Mouse (Mus musculus) right cerebral cortex, adult 18-20 months (tissue): Measurements from ENCODE around the gene Gsap.
A peak's percentile ranks its signal among the peaks of the same experiment; 100 is the strongest.
"Not testable (repeated sequence)": the region's sequence is repeated elsewhere in the genome, so short reads cannot be mapped to it uniquely, and the experiment has no call there.

Experiments
- DNase-seq: peaks from one replicate; pipeline ENCODE4 v3.0.0; 2022; ENCODE audit warnings: mixed read lengths

Gene Gsap

DNA sequence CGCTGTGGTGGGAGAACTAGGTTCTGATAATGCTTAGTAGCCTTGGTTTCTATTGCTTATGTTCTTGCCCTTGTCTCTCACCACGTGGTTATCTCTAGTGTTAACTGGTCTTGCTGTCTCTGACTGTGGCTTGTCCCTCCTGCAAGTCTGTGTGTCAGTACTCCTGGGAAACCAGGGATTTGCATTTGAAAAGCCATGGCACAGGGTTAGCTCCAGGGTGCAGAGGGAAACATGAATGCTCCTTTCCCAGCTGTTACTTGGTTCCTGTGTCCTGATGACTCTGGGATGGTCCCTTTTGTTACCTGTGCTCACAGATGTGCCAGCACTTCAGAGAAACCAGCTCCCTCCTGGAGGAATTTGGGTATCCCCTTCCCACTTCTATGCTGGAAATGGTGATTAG lies 3.0 kb upstream of the Gsap start:
- DNase-seq = not testable (repeated sequence)

DNA sequence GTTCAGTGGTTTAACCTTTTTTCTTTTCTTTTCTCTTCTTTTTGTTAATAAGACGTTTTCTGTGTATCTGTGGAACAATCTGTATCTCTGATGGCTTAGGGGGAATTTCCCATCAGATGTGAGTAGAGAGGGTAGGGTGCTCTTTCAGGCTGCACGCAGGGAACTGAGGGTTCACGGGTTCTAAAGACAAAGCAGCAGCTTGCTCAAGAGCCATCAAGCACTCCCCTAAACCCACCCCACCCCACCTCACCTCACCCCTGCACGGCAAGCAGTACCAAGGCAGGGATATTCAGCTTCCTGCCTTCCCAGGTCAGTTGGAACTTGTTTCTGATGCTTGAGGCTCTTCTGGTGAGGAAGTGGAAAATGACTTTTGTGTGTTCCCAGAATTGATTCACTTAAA lies 766 bp downstream of the Gsap start:
- no peak for DNase-seq

DNA sequence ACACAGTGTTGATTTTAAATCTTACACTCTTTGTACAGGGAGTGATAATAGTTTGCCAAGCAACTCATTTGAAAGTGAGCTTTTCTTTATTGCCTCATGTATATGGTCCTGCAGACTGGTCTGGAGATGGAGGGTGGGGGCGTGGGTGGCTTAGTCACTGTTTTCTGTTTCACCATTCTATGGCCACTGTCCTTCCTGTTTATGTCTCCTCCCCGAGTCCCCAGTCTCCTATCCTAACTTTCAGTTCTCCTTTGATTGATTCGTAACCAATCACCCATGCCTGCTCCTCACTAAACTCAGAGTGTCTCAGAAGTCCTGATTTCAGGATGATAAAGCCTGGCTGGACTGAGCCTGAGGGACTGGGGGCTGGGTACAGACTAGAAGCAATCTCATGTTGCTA lies 2.4 kb downstream of the Gsap start:
- no peak for DNase-seq

DNA sequence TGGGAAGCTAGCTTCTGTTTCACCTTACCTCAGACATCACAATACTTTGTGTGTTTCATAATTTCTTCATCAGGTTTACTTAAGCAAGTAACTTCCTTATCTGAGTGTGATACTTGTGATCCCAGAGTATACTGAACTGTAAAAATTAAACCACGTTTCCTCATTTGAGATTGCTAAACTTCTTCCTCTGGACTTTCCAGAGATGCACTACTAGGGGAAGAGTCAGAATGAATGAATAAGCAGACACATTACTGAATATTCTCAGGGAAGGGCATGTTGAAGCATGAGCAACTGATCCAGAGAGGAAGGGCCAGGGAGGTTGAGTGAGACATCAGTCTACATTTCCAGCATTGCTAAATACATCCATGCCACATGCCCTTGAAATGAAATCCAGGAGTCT lies 3.0 kb downstream of the Gsap start:
- DNase-seq = no peak

DNA sequence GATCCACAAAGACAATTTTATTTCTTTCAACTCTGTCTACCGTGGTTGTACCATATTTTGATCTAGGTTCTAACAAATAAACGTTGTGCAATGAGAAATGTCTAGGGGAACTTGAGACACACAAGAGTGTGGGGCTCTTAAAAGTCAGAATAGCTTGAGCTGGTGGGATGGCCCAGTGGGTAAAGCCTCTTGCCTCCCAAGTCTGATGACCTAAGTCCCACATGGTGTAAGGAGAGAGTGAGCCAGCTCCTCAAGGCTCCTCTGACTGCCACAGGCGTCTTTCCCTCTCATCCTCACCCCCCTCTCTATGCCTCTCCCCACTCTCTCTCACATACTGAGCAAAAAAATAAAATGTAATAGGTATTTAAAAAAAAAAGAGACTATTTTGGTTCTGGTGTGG lies 3.4 kb downstream of the Gsap start:
- DNase-seq = no peak

DNA sequence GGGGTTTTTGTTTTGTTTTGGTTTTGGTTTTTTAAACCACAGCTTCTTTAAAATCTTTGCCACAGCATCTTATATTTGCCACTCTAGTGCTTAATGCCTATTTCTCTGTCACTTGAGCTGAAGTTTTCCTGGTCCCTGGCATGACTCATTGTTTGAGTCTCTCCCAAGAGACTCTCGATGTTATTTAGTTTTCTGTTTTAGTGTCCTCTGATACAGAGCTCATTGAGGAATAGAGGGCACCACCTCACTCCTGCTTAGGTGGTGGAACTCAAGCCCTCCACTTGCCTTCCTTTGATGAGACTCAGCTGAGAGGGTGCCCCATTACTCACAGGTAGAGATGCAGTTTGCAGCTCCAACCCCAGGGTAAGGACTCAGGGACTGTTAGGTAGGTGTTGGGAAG lies 17.4 kb downstream of the Gsap start:
- DNase-seq = no peak

DNA sequence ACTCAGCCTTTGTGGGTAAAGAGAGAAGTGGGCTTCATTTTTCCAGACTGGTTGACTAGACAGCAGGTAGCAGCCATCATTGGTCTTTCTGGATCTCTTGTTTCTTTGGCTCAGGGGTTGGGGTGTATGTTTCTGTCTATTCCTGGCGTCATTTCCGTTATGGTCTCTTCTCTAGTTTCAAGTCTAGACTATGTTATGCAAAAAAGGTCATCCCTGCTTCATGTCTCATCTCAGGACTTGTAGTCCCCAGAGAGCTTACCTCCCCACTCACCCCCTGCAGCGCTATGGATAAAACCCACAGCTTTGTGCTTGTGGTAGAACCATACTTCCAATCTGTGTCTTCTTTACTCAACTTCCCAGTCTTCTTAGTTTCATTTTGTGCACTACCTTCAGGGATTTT lies 18.1 kb downstream of the Gsap start:
- DNase-seq = no peak

DNA sequence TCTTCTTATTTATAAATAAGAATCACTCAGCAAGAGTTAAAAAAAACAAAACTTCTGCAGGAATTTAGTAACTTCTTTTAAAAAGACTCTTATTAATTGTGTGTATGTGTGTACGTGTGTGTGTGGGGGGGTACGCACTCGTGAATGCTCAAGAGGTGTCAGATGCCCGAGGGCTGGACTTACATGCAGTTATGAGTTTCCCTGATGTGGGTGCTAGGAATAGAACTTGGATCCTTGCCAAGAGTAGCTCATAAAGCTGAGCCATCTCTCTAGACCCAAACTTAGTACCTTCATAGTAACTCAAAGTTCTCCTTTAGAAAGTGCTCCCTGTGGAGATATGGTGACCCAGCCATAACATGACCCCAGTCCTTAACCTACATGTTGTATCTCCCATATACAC lies 20.0 kb downstream of the Gsap start:
- DNase-seq = no peak

DNA sequence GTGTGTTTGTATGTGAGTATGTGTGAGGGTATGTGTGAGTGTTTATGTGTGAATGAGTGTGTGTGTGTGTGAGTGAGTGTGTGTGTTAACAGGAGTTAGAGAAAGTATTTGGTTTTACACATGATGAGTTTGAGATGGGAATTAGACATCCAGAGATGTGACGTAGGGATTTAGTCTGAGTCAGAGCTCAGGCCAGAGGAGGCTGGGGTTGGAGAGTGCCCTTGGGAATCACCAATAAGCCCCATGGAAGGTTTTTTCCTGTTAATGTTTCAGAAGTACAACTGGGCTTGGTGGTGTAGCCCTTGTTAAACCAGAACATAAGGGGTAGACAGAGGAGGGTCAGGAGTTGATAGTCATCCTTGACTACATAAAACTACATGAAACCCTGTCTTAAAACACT lies 25.4 kb downstream of the Gsap start:
- no peak for DNase-seq

DNA sequence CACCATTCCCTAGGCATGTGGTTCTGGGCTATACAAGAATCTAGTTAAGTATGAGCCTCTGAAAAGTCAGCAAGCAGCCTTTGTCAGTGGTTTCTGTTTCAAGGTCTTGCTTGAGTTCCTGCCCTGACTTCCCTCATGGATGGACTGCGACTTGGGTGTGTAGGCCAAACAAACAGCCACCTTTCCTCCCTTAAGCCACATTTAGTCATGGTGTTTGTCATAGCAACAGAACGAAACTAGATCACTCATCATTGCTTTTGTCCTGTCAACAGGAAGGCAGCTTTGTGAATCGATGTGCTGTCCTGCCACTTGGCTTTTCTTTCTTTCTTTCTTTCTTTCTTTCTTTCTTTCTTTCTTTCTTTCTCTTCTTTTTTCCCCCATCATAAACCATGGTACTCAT lies 26.9 kb downstream of the Gsap start:
- DNase-seq = no peak

DNA sequence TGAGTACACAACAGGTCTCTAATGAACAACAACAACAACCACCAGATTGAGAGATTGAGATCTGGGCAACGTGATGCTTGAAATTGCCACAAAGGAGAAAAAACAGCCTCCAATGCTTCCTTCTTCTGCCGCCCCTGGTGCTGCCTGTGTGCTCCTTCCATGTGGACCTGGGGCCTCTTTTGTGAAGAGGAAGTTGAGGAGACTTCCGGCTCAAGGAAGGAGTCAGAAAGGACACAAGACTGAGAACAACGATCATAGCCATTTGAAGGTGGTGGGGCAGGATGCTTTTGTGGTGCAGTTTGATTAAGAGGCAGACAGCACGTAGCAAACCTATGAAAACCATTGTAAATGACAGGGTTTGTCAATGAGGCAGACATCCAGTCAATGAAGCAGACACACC lies 27.7 kb downstream of the Gsap start:
- no peak for DNase-seq

DNA sequence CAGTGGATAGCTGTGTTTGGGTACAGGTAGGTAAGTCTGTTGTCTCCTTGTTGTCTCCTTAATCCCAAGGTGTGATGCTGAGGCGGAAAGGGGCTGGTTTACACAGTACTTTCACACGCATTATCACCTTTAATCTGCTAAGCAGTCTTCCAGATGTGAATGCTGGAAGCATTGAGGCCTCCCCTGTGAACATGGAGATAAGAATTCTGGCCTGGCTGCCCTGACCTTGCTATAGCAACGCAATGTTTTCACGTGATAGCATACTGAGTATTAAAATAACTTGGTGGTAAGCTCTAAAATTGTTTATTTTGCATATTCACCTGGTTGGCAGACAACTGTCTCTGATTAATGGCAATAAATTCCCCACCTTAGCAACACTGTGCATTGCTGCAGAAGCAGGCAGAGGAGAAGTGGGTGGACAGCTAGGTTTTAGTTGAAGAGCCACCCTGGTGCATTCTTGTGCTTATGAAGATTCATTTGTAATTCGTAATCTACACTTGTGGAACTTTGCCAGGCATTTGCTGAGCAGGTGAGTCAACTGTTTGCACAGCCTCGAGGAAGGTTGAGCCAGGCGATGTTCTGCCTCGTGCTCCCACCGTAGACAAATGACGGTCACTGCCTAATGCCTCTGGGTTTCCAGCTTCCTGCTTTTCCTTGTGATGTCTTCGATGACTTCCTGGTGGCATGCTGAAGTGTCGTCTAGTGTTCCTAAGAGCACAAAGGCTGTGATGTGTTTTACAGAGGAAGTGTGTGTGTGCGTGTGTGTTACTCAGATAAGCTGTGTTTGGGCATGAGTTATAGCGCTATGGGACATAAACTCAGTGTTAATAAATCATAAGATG lies 31.6 kb downstream of the Gsap start:
- peak; percentile 1 for DNase-seq

DNA sequence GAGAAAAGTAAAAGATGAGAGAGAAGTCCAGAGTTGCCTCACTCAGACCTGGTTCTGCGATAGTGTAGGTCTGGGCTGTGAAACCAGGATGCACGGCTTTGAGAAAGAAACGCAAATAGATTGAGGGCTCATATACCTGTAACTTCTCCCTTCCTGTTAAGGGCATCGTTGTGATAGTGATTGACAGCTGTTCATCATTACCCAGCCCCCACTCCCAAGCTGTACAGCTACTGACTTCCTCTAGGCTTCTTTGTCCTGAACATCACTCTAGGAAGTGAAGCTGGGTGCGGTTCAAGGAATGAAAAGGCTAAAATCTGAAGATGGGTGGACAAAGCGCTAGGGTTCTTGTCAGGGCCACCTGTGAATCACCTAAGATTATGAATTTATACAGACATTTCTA lies 46.8 kb downstream of the Gsap start:
- no peak for DNase-seq

DNA sequence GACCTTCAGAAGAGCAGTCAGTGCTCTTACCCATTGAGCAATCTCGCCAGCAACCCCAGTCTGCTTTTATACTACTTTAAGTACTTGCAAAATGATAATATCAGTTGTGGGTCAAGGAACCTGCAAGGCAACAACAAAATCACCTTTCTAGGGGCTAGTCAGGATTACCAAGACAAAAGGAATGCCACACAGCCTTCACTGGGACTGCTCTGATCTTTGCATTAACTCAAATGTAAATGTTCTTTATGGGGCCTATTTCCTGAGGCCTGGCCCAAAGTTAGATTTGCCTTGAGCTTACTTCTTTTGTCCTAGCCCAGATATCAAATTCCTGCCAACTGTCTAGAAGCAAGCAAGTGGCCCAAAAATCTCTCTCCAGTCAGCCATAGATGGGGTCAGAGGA lies 58.5 kb downstream of the Gsap start:
- DNase-seq = no peak

DNA sequence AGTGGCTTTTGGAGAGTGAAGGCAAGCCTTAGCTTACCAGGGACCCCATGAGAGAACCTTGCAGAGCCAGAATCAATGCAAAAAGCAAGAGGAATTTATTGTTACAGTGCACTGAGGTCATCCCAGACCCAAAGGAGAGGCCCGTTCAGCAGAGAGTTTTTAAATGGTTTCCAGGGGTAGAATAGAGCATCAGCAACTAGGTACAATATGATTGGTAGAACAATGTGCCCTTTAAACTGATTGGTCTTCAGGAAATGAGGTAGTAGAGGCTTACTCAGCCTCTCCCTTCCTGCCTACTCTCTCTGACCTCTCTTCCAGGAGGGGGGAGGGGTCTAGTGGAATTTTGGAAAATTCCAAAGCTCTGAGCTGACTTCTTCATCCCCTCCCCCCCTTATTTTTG lies 59.2 kb downstream of the Gsap start:
- no peak for DNase-seq

DNA sequence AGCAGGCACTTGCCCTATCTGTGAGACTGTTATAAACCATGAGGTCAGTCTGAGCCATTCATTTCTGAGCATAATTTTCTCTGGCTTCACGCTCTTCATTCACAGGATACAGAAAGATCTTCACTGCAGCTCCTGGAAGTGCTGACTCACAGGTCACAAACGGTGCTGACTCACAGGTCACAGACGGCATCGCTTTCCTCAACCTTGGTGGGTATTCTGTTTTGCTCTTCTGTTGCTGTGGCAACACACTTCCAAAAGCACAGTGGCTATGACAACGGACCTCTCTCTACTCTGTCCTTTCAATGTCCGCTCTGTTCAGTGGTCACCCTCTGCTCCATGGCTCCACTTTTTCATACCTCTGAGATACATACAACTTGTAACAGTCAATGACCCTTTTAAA lies 60.7 kb downstream of the Gsap start:
- DNase-seq = no peak

DNA sequence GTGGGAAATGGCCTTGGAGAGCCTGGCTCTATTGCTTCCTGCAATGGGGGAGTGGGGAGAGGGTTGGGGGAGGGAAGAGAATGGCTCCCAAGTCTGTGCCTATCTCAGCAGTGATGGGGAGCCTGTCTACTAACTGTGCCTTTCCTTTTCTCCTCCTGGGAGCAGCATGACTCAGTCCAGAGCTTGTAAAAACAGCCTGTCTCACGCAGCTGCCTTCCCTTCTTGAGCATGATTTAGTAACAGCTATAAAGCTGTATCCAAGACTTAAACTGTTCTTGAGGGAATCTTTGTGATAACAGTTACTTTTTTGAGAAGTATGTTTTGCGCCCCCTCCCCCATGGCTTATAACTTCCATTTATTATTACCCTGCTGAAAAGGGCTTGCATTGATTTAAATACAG lies 61.9 kb downstream of the Gsap start:
- DNase-seq = peak; percentile 64

DNA sequence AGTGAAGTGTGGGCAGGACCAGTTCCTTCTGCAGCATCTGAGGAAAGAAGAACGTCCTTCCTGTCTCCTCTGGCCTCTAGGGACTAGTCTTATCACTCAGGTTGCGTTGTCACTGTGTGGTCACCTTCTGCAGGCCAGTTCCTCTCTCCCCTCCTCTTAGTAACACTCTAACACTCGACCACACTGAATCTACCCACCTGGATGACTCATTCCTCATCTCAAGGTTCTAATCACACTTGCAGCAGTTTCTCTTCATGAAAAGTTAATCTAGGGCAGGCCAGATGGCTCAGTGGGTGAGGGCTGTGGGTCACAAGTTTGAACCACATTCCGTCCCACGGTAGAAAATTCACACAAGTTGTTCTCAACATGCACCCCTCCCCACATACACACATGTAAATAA lies 62.8 kb downstream of the Gsap start:
- no peak for DNase-seq

DNA sequence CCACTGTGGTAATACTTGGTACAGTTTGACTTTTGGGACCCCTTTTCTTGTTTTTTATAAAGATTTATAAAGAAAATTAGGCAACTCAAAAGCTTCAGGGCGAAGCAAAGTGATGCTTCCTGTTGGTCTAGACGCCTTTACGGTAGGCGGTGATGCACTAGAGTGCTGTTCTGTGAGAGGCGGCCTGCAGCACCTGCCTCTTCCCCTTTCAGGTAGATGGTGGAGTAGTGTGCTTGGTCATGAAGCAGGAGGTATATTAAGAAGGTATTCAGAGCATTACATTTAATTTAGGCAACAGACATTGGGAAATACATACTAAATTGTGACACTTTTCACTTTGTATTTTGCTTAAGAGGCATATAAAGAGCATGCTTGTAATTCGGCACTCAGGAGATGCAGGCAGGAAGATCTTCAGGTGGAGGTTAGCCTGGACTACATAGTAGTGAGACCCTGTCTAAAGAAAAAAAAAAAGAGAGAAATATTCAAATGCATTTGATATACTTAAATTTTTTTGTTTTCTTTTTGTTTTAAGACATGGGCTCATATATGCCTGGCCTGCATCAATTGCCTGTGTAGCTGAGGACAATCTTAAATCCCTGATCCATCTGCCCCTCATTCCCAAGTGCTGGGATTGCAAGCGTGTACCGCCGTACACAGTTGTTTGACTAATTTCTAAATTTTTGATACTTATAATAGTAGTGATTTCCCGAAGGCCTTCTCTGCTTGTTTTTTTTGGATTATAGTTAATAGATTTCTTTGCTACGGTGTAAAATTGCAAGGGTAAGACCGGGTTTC lies 68.9 kb downstream of the Gsap start:
- DNase-seq = no peak

DNA sequence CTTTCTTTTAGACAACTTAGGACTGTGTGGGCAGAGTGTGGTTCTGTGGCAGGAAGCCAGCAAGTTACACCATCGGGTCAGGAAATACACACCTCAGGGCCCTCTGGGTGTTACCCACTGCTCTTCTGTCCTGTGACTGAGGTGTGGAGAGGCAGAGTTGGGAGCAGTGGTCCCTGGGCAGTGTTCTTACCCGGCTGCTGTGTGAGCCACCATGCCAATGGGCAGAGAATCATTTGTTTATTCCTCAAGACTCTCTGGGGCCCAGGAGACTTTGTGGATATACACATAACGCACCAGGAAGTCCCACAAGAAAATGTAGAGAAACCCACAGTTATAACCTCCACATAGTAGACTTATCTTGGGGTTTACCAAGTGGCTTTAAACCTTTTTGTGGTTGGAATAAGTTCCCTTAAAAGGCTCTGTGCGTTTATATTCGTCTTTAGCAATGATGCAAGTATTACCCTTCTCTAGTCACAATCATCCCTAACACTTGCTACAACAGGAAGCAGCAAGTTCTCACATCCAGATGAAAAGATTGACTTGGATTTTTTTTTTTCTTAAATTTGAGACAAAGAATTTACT lies 69.6 kb downstream of the Gsap start:
- no peak for DNase-seq

DNA sequence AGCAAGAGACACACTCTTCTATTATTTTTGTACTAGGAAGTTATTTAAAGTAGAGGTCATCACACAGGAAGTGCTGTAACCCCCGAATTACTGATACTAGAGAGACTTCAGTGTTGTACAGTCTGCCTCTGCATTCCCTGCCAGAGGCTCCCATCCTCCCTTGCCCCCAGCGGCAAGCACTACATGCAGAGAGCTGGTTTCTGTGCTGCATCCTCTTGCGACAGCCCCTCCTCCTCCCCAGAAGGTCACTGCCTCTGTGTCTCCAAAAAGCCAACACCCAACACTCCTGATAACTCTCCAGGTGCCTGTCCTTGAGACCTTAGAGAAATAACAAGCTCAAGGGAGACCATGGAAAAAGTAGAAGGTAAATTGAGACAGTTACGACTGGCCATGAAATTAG lies 71.1 kb downstream of the Gsap start:
- DNase-seq = no peak

DNA sequence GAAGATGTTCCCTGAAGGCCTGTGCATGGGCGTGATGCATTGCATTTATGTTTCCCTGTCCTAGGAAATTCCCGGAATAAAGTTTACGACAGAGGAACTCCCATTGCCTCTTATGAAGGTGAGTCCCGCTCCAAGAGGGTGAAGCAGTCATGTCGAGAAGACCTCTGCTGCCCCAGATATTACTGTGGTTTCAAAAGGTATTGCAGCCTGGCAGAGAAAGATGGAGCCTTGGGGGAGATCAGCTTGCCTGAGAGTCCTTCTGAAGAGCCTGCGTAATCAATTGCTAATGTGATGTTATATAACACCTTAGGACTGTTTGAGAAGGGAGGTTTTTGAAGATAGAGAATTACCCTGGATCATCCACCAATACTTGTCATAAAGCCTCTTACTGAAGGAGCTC lies 71.8 kb downstream of the Gsap start:
- no peak for DNase-seq

DNA sequence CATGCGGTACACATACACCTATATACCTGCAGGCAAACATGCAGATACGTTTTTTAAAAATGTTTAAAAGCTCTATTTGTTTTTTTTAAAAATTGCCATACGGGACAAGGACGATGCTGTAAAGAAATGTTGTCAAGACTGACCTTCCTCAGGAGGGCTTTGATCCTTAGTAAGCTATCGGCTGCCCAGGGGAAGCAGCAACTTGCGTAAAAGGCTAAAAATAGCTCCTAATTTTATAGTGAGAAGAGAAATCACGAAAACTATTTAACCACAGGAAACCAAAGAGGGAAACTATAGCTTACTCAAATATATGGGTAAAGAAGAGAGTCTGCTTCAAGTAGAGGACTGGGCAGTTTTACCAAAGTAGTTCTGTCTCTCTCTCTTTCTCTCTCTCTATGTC lies 74.7 kb downstream of the Gsap start:
- no peak for DNase-seq

DNA sequence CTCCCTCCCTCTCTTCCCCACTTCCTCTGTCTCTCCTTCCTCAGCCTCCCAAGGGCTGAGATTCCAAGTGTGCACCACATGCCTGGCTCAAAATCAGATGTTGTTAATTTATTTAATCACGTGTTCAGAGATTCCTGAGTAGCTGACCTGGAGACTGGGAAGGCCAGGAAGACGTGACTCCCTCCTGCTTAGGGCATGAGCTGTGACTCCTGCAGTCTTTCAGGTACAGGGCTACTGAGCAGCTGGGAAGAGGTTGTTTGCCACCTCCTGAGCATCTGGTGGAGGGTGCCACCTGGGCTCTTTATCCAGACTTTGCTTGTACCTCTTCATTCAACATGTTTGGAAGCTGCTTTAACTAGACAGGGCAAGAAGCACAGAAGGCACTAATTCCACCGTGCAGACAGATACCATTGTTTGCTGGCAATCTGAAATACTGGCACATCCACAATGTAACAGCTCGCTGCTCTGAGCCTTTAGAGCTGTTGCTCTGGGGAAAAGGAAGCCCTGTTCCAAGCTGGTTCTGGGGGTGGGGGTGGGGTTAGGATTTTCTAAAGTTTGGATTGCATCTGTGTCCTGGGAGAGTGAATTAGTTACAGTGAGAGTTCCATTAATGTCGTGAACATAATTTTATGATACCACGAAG lies 75.3 kb downstream of the Gsap start:
- DNase-seq = no peak
